Mouse (Mus musculus): ENCODE data around the gene Vrtn.

The Vrtn gene

GRCm38 (mm10) chr12:84689051-84689450 lies 48.2 kb downstream of the Vrtn start:
- no peak for DNase-seq (ENCODE audit: low spot score)

- no peak for DNase-seq (ENCODE audit: low spot score)
Observed at GRCm38 (mm10) chr12:84691347-84691746, 50.5 kb downstream of the Vrtn start.

- no peak for DNase-seq (ENCODE audit: low spot score)
Observed at GRCm38 (mm10) chr12:84692141-84692540, 51.3 kb downstream of the Vrtn start.

GRCm38 (mm10) chr12:84698319-84699081 lies 57.7 kb downstream of the Vrtn start, which contains the start of gene Syndig1l:
Gene Syndig1l, minus strand, starts transcription at chr12:84698831.
- peak; percentile 77 for DNase-seq (ENCODE audit: low spot score)
